Mouse (Mus musculus) intestine, embryonic 15.5 days (tissue): ENCODE data around the gene Ccdc93. TPM values are rescaled to one million over a fixed set of nuclear protein-coding genes. Genes with fewer than 3 reads are reported as not detected.

ENCODE experiments used
- ATAC-seq: fragments of 200-750 bp; cut with Nextera tagmentation; 2 replicates; pipeline ENCODE4 v1.8.0; 2017; ENCODE audit warnings: moderate TSS enrichment, moderate library complexity
- H3K27ac ChIP-seq: fragments of 300-500 bp; sonication (generic); 2 replicates; pipeline ENCODE4 v1.5.1; 2015; ENCODE audit warnings: mild to moderate bottlenecking, inconsistent platforms
- H3K27me3 ChIP-seq: fragments of 300-500 bp; sonication (generic); replicated peaks from 2 replicates; pipeline ENCODE4 v1.6.1; 2015; ENCODE audit warnings: inconsistent platforms
- H3K36me3 ChIP-seq: fragments of 300-500 bp; sonication (generic); 2 replicates; pipeline ENCODE4 v1.6.1; 2015; ENCODE audit warnings: inconsistent platforms
- H3K4me1 ChIP-seq: fragments of 300-500 bp; sonication (generic); replicated peaks from 2 replicates; pipeline ENCODE4 v1.6.1; 2015; ENCODE audit warnings: inconsistent platforms
- H3K4me2 ChIP-seq: fragments of 300-500 bp; sonication (generic); replicated peaks from 2 replicates; pipeline ENCODE4 v1.6.1; 2015; ENCODE audit warnings: mild to moderate bottlenecking, inconsistent platforms
- H3K4me3 ChIP-seq: fragments of 300-500 bp; sonication (generic); replicated peaks from 2 replicates; pipeline ENCODE4 v1.5.1; 2015; ENCODE audit warnings: inconsistent platforms
- H3K9ac ChIP-seq: fragments of 300-500 bp; sonication (generic); 2 replicates; pipeline ENCODE4 v1.6.1; 2015; ENCODE audit warnings: inconsistent platforms
- H3K9me3 ChIP-seq: fragments of 300-500 bp; sonication (generic); 2 replicates; pipeline ENCODE4 v1.6.1; 2016; ENCODE audit warnings: inconsistent platforms
- WGBS: fragments of 180-500 bp; shearing (Covaris S2); methylation state at CpG from one replicate; pipeline ENCODE4 v1.1.7; 2015; 5-methylcytosine and 5-hydroxymethylcytosine counted together
- polyA plus RNA-seq: library from polyadenylated mRNA; unstranded; fragments of >200 nt; fragmentation: Nextera tagmentation; extraction: Ambion mirVana; gene quantifications from 2 replicates; pipeline ENCODE4 v1.2.1, GENCODE M21; 2015

The Ccdc93 gene
- polyA plus RNA-seq, 1 experiment from 2014 or later, result 11.2 TPM

DNA sequence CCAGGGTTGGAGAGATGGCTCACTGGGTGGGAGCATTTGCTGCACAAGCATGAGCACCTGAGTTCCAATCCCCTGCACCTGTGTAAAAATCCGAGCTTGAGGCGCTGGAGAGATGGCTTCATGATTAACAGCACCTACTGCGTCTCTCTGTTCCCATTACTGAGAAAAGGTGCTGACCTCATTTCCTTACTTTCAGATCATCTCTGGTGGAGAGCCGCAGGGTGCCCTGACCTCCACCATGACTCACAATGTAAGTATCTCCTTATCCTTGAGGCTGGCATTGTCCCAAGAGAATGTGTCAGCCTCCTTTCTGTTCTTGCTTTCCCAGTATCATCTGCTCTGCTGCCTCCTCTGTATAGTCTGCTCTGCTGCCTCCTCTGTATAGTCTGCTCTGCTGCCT lies 52.2 kb downstream of the Ccdc93 start:
- Histone ChIP-seq H3K9ac (no peak overlapping the region), H3K9me3 (no peaks in the 10 kb centered on the region), H3K4me1 (no peaks in the 10 kb centered on the region), H3K4me2 (no peak overlapping the region), H3K27me3 (no peaks in the 10 kb centered on the region), H3K27ac (no peak overlapping the region), H3K4me3 (no peak overlapping the region), H3K36me3 (peaks cover 12% of the 10 kb centered on the region; the same call in 1 of the 2 replicates)
- 89% methylated on average over 4 of the region's 4 CpGs for WGBS
- ATAC-seq, result no peak

DNA sequence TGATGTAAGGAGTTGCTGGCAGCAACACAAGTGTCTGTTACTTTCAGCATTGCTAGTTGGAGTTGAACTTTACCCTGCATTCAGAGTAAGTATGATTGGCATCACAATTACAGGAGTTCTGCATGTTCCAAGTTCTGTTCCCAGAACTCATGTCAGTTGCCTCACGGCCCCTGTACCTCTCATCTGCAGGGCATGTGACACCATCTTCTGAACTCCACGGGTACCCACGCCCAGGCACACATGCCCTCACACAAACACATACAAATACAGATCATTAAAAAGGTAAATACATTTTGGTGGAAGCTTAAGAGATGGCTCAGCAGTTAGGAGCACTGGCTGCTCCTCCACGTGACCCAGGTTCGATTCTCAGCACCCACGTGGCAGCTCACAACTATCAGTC lies 56.0 kb downstream of the Ccdc93 start:
- no peak overlapping the region for H3K9ac ChIP-seq
- no peak overlapping the region for H3K27ac ChIP-seq
- H3K9me3 ChIP-seq, result no peaks in the 10 kb centered on the region
- ATAC-seq, result no peak
- H3K36me3 ChIP-seq, result peaks cover 9% of the 10 kb centered on the region; the same call in 1 of the 2 replicates
- 92% methylated on average over 6 of the region's 6 CpGs for WGBS
- no peaks in the 10 kb centered on the region for H3K4me1 ChIP-seq
- no peak overlapping the region for H3K4me2 ChIP-seq
- H3K27me3 ChIP-seq, result no peaks in the 10 kb centered on the region
- H3K4me3 ChIP-seq, result no peak overlapping the region

DNA sequence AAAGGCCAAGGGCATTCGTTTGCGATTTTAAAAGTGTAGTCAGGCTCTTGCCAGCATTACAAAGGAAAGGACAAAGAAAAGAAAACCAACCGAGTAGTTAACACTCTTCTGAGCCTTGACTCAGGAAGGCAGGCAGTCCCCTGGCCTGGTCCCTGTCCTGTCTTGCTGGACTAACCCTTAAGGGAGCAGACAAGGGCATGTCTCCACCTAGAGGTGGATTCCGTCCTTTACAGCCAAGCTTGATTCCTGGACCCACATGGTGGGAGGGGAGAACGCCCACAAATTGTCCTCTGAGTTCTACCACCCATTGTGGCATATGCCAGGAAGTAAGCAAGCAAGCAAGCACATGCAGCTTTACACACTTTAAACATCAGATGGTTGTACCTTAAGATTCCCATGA lies 59.4 kb downstream of the Ccdc93 start:
- H3K9me3 ChIP-seq, result no peaks in the 10 kb centered on the region
- ATAC-seq, result peak; percentile 73
- H3K4me2 ChIP-seq, result no peak overlapping the region
- H3K36me3 ChIP-seq, result 0 out of 2 replicates have a peak, but pooled peaks cover 11% of the 10 kb centered on the region
- no peak overlapping the region for H3K4me3 ChIP-seq
- no peak overlapping the region for H3K9ac ChIP-seq
- WGBS, result 41% methylated on average over 5 of the region's 5 CpGs
- H3K4me1 ChIP-seq, result no peaks in the 10 kb centered on the region
- no peaks in the 10 kb centered on the region for H3K27me3 ChIP-seq
- no peak overlapping the region for H3K27ac ChIP-seq

DNA sequence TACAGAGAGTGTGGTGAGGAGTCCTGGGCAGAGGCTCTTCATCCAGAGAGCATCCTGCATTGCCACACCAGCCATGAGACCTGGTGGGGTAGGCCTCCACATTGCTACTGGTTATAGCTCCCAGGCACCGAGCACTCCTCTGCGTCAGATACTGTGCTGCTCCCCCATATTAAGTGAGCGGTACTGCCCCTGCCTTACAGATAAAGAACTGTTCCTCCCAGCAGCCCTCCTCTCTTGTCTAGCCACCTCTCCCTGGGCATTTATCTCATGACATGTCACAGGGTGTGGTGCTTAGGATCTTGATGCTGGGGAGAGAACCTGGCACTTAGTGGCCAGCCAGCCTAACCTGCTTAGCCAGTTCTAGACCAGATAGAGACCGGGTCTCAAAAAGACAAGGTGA lies 66.2 kb downstream of the Ccdc93 start:
- ATAC-seq, result no peak
- no peaks in the 10 kb centered on the region for H3K9me3 ChIP-seq
- no peaks in the 10 kb centered on the region for H3K4me1 ChIP-seq
- H3K4me3 ChIP-seq, result no peak overlapping the region
- no peak overlapping the region for H3K4me2 ChIP-seq
- H3K27me3 ChIP-seq, result no peaks in the 10 kb centered on the region
- WGBS, result 90% methylated on average over 4 of the region's 4 CpGs
- peaks cover 25% of the 10 kb centered on the region for H3K36me3 ChIP-seq
- H3K9ac ChIP-seq, result no peak overlapping the region
- H3K27ac ChIP-seq, result no peak overlapping the region

DNA sequence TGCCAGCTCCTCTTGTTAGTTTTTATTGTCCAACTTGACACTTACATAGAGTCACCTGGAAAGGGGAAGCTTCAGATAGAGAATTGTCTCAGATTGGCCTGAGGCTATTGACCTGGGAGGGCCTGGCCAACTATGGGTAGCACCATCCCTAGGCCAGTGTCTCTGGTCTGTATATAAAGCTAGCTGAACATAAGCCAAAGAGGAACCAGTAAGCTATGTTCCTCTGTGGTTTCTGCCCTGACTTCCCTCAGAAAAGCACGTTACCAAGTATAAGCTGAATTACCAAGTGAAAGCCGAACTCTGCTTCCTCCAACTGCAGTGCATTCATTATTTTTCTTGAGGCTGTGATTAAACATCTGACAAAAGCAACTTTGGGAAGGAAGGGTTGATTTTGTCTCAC lies 77.9 kb downstream of the Ccdc93 start:
- H3K27me3 ChIP-seq, result no peaks in the 10 kb centered on the region
- no peaks in the 10 kb centered on the region for H3K36me3 ChIP-seq
- no peak overlapping the region for H3K27ac ChIP-seq
- H3K4me1 ChIP-seq, result no peaks in the 10 kb centered on the region
- H3K4me3 ChIP-seq, result no peak overlapping the region
- 88% methylated on average over 2 of the region's 2 CpGs for WGBS
- ATAC-seq, result no peak
- no peaks in the 10 kb centered on the region for H3K9me3 ChIP-seq
- no peak overlapping the region for H3K4me2 ChIP-seq
- no peak overlapping the region for H3K9ac ChIP-seq

DNA sequence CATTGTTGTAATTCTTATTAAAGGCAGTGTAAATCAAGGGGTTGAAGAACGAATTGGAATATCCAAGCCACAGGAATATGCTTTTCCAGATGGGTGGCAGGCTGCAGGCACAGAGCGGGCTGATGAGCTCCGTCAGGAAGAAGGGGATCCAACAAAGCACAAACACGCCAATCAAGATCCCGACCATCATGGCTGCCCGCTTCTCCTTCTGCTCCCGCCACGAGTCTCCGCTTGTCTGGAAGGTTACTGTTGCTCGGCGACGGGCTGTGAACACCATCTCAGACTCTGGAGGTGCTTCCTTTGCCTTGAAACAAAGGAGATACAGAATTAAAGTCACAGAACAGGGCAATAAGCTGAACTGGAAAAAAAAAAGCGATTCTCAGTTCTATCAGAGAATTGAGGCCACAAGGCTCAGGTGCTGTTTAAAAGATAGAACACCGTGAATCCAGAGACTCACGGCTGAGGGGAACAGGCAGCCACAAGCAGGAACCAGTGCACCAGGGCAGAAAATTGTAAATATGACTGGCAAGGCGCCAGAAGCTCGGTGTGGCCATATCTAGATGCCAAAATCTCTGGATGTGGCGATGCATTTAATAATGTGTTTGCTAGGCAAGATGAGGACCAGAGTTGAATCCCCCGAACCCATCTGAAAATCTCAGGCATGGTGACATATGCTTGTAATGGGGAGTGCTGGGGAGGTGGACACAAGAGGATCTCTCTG lies 79.7 kb downstream of the Ccdc93 start:
- H3K4me3 ChIP-seq, result no peak overlapping the region
- no peak overlapping the region for H3K9ac ChIP-seq
- 89% methylated on average over 19 of the region's 19 CpGs for WGBS
- no peaks in the 10 kb centered on the region for H3K4me1 ChIP-seq
- no peaks in the 10 kb centered on the region for H3K9me3 ChIP-seq
- no peaks in the 10 kb centered on the region for H3K27me3 ChIP-seq
- ATAC-seq, result no peak
- no peak overlapping the region for H3K4me2 ChIP-seq
- H3K27ac ChIP-seq, result no peak overlapping the region
- no peaks in the 10 kb centered on the region for H3K36me3 ChIP-seq

DNA sequence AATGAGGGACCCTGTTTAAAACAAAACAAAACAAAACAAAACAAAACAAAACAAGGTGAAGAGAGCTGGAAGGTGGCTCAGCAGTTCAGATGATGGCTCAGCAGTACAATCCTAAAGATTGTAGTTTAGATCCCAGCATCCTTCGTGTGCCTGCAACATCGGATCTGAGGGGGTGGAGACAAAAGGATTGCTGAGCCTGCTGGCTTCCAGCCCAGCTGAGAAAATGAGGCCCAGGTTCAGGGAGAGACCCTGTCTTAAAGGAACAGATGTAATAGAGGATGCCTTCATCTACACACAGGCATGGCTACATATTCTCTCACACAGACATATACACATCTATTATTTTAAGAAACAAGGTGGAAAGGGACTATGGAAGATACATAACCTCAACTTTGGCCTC lies 80.3 kb downstream of the Ccdc93 start:
- no peak overlapping the region for H3K4me3 ChIP-seq
- H3K4me1 ChIP-seq, result no peaks in the 10 kb centered on the region
- H3K4me2 ChIP-seq, result no peak overlapping the region
- H3K9ac ChIP-seq, result no peak overlapping the region
- H3K27me3 ChIP-seq, result no peaks in the 10 kb centered on the region
- WGBS, result 37% methylated on average over 2 of the region's 2 CpGs
- no peaks in the 10 kb centered on the region for H3K9me3 ChIP-seq
- H3K27ac ChIP-seq, result no peak overlapping the region
- no peaks in the 10 kb centered on the region for H3K36me3 ChIP-seq
- no peak for ATAC-seq

- no peak overlapping the region for H3K4me2 ChIP-seq
- no peak overlapping the region for H3K9ac ChIP-seq
- no peak overlapping the region for H3K4me3 ChIP-seq
- no peak overlapping the region for H3K27ac ChIP-seq
- no peak for ATAC-seq
- H3K36me3 ChIP-seq, result no peaks in the 10 kb centered on the region
- H3K9me3 ChIP-seq, result no peaks in the 10 kb centered on the region
- 89% methylated on average over 2 of the region's 2 CpGs for WGBS
- no peaks in the 10 kb centered on the region for H3K27me3 ChIP-seq
- no peaks in the 10 kb centered on the region for H3K4me1 ChIP-seq
These were observed 81.1 kb downstream of the Ccdc93 start for GRCm38 (mm10) chr1:121511966-121512365.

GRCm38 (mm10) chr1:121518609-121519008 lies 87.8 kb downstream of the Ccdc93 start:
- H3K9me3 ChIP-seq, result no peaks in the 10 kb centered on the region
- no peak for ATAC-seq
- H3K27ac ChIP-seq, result no peak overlapping the region
- no peak overlapping the region for H3K4me3 ChIP-seq
- 54% methylated on average over 1 of the region's 1 CpGs for WGBS
- no peaks in the 10 kb centered on the region for H3K27me3 ChIP-seq
- H3K4me2 ChIP-seq, result no peak overlapping the region
- no peaks in the 10 kb centered on the region for H3K4me1 ChIP-seq
- no peak overlapping the region for H3K9ac ChIP-seq
- H3K36me3 ChIP-seq, result no peaks in the 10 kb centered on the region

- Histone ChIP-seq H3K9ac (no peak overlapping the region), H3K4me3 (0 out of 2 replicates have a peak overlapping the region, but pooled peaks have one; percentile 25), H3K9me3 (no peaks in the 10 kb centered on the region), H3K27me3 (peaks cover 15% of the 10 kb centered on the region), H3K36me3 (no peaks in the 10 kb centered on the region), H3K27ac (no peak overlapping the region), H3K4me1 (peaks cover 14% of the 10 kb centered on the region), H3K4me2 (peak overlapping the region; percentile 76)
- 48% methylated on average over 17 of the region's 17 CpGs for WGBS
- ATAC-seq, result no peak
These were observed 96.2 kb downstream of the Ccdc93 start for GRCm38 (mm10) chr1:121527061-121527460.

GRCm38 (mm10) chr1:121527600-121528398 lies 97.0 kb downstream of the Ccdc93 start:
- no peak overlapping the region for H3K9ac ChIP-seq
- ATAC-seq, result peak; percentile 62
- WGBS, result 13% methylated on average over 55 of the region's 55 CpGs
- no peaks in the 10 kb centered on the region for H3K36me3 ChIP-seq
- H3K9me3 ChIP-seq, result no peaks in the 10 kb centered on the region
- no peak overlapping the region for H3K27ac ChIP-seq
- H3K4me2 ChIP-seq, result peak overlapping the region; percentile 76
- H3K4me1 ChIP-seq, result peaks cover 14% of the 10 kb centered on the region
- H3K27me3 ChIP-seq, result peaks cover 15% of the 10 kb centered on the region
- peak overlapping the region; percentile 25 for H3K4me3 ChIP-seq

GRCm38 (mm10) chr1:121528399-121528720 lies 97.5 kb downstream of the Ccdc93 start, which contains the start of gene Htr5b:
Gene Htr5b (minus strand): TSS chr1:121528465.
- Histone ChIP-seq H3K9me3 (no peaks in the 10 kb centered on the region), H3K27me3 (peaks cover 15% of the 10 kb centered on the region), H3K27ac (no peak within 1 kb of the TSS), H3K4me3 (peak within 1 kb of the TSS; percentile 25), H3K4me2 (peak within 1 kb of the TSS; percentile 76), H3K9ac (no peak within 1 kb of the TSS), H3K4me1 (peaks cover 14% of the 10 kb centered on the region), H3K36me3 (no peaks in the 10 kb centered on the region)
- WGBS, result 3% methylated on average over 11 of the region's 11 CpGs
- ATAC-seq, result peak; percentile 82
